Comparison of ENCODE assay signal across 12 mouse cellular contexts in genomic region chr13:21267541-21267940, GRCm38 (mm10). TPM values are rescaled to one million over a fixed set of nuclear protein-coding genes. Genes with fewer than 3 reads are reported as not detected.
A peak's percentile ranks its signal among the peaks of the same experiment; 100 is the strongest.
DNase-seq lines count a peak whose midpoint lies in the region; ATAC-seq and TF ChIP-seq lines count a peak whose summit lies in the region.
"Had no signal": no experiment of that assay in that cellular context is flagged by ENCODE, and none has a peak within 500 bp of the region (broad histone marks: within the 10 kb centered on the region; RNA-seq: fewer than 3 reads in every experiment).

No protein-coding gene starts in this region.

- intact Hi-C loops in heart, postnatal 25 days (cut with DNase I): no loop called here

- ATAC-seq in heart, embryonic 14.5 days (ENCODE audit: insufficient number of reproducible peaks, insufficient read depth, low FRiP score, low read depth): no peak
- no peak for ATAC-seq in embryonic facial prominence, embryonic 12.5 days (ENCODE audit: insufficient number of reproducible peaks, insufficient read depth, low FRiP score, low TSS enrichment)
- ATAC-seq in limb, embryonic 13.5 days (ENCODE audit: low FRiP score, low read depth): no peak
- no peak for ATAC-seq in CD4-positive, CD25-positive, alpha-beta regulatory T cell, adult 4 months

- no peak overlapping the region for H3K27ac ChIP-seq in heart, embryonic 14.5 days (replicated peaks in 1 of 2; ENCODE audit: control insufficient read depth in 1 of 2, insufficient read depth in 1 of 2, low read depth in 2 of 2, low read length in 2 of 2)
- H3K27ac ChIP-seq in ES-Bruce4 (ENCODE audit: insufficient read depth, low read length): no peak overlapping the region
- no peak overlapping the region for H3K27ac ChIP-seq in embryonic facial prominence, embryonic 12.5 days
- H3K27ac ChIP-seq in limb, embryonic 13.5 days: no peak overlapping the region

- H3K9me3 ChIP-seq in heart, embryonic 14.5 days (ENCODE audit: control insufficient read depth, low read length): no peaks in the 10 kb centered on the region
- H3K9me3 ChIP-seq in ES-Bruce4 (replicated peaks; ENCODE audit: control insufficient read depth, insufficient read depth, low read length, poor library complexity, severe bottlenecking): no peaks in the 10 kb centered on the region
- H3K9me3 ChIP-seq in embryonic facial prominence, embryonic 12.5 days: no peaks in the 10 kb centered on the region
- no peaks in the 10 kb centered on the region for H3K9me3 ChIP-seq in limb, embryonic 13.5 days

- 17% methylated on average over 4 of the region's 4 CpGs for WGBS in heart, embryonic 14.5 days
- 13% methylated on average over 4 of the region's 4 CpGs for WGBS in embryonic facial prominence, embryonic 12.5 days
- WGBS in limb, embryonic 13.5 days: 19% methylated on average over 4 of the region's 4 CpGs

- no peak for TF ChIP-seq CTCF in ES-Bruce4 (IDR thresholded peaks at IDR 0.05; ENCODE audit: low read depth, low read length)

- no peaks in the 10 kb centered on the region; a peak in 1 of 4 replicates for H3K4me1 ChIP-seq in heart, embryonic 14.5 days (ENCODE audit: control insufficient read depth in 2 of 2, insufficient read depth in 2 of 2, low read length in 2 of 2)
- H3K4me1 ChIP-seq in ES-Bruce4 (ENCODE audit: control insufficient read depth, insufficient read depth, low read length): no peaks in the 10 kb centered on the region
- no peaks in the 10 kb centered on the region for H3K4me1 ChIP-seq in embryonic facial prominence, embryonic 12.5 days
- 0 out of 2 replicates have a peak, but pooled peaks cover 3% of the 10 kb centered on the region for H3K4me1 ChIP-seq in limb, embryonic 13.5 days

- H3K9ac ChIP-seq in heart, embryonic 14.5 days (ENCODE audit: low read length): no peak overlapping the region
- peak overlapping the region; percentile 91 for H3K9ac ChIP-seq in ES-Bruce4 (ENCODE audit: low read depth, poor library complexity, severe bottlenecking)
- H3K9ac ChIP-seq in embryonic facial prominence, embryonic 12.5 days: no peak overlapping the region
- no peak overlapping the region for H3K9ac ChIP-seq in limb, embryonic 13.5 days

- no peak for TF ChIP-seq POLR2A in ES-Bruce4 (IDR thresholded peaks at IDR 0.05; ENCODE audit: insufficient read depth, low read length)

- DNase-seq in heart, postnatal 25 days (ENCODE audit: low spot score): no peak
- no peak for DNase-seq in cerebellum, postnatal 25 days
- DNase-seq in retina, postnatal 1 day: no peak

- H3K4me2 ChIP-seq in heart, embryonic 14.5 days (ENCODE audit: low read length): peak overlapping the region; percentile 37; the same call in 1 of the 2 replicates
- peak overlapping the region; percentile 16 for H3K4me2 ChIP-seq in embryonic facial prominence, embryonic 12.5 days (replicated peaks)
- peak overlapping the region; percentile 42 for H3K4me2 ChIP-seq in limb, embryonic 13.5 days (replicated peaks)

- H3K27me3 ChIP-seq in heart, embryonic 14.5 days (ENCODE audit: control insufficient read depth, insufficient read depth, low read length): no peaks in the 10 kb centered on the region
- H3K27me3 ChIP-seq in ES-Bruce4 (ENCODE audit: control insufficient read depth, insufficient read depth, low read length, poor library complexity, severe bottlenecking): no peaks in the 10 kb centered on the region
- H3K27me3 ChIP-seq in embryonic facial prominence, embryonic 12.5 days: no peaks in the 10 kb centered on the region; the same call in 1 of the 2 replicates
- peaks cover 11% of the 10 kb centered on the region for H3K27me3 ChIP-seq in limb, embryonic 13.5 days

- no peaks in the 10 kb centered on the region for H3K36me3 ChIP-seq in heart, embryonic 14.5 days (ENCODE audit: control insufficient read depth, insufficient read depth, low read length)
- no peaks in the 10 kb centered on the region for H3K36me3 ChIP-seq in ES-Bruce4 (ENCODE audit: control insufficient read depth, insufficient read depth, low read length, poor library complexity, severe bottlenecking)
- H3K36me3 ChIP-seq in embryonic facial prominence, embryonic 12.5 days: no peaks in the 10 kb centered on the region
- no peaks in the 10 kb centered on the region for H3K36me3 ChIP-seq in limb, embryonic 13.5 days

- no peak overlapping the region for H3K4me3 ChIP-seq in heart, embryonic 14.5 days (ENCODE audit: control insufficient read depth in 1 of 2, insufficient read depth in 1 of 2, low read depth in 1 of 2, low read length in 2 of 2)
- H3K4me3 ChIP-seq in ES-Bruce4 (ENCODE audit: low read depth, low read length): no peak overlapping the region
- H3K4me3 ChIP-seq in embryonic facial prominence, embryonic 12.5 days: no peak overlapping the region
- peak overlapping the region; percentile 22; the same call in 1 of the 2 replicates for H3K4me3 ChIP-seq in limb, embryonic 13.5 days

- TF ChIP-seq EP300 in ES-Bruce4 (IDR thresholded peaks at IDR 0.05; ENCODE audit: insufficient read depth, low read depth, low read length): no peak

RNA-seq across cellular contexts. Expression of gene Gpx5, which starts 25.0 kb away (rescaled TPM):
- not detected in 2 replicates for polyA plus RNA-seq in heart, embryonic 14.5 days (2014; fragmentation: Nextera tagmentation; extraction: Ambion mirVana)
- not detected for total RNA-seq in heart, postnatal 25 days (2021)
- not detected in 2 replicates for polyA plus RNA-seq in ES-Bruce4 (2011; ENCODE audit: insufficient read depth, insufficient read length, low read depth, missing spikeins)
- polyA plus RNA-seq in embryonic facial prominence, embryonic 12.5 days (2016; fragmentation: Nextera tagmentation; extraction: Ambion mirVana): not detected in 2 replicates
- not detected in 2 replicates for polyA plus RNA-seq in limb, embryonic 13.5 days (2015; fragmentation: Nextera tagmentation; extraction: Ambion mirVana)
- not detected for polyA plus RNA-seq in CD4-positive, CD25-positive, alpha-beta regulatory T cell, adult 4 months (2017; shearing (Covaris generic))
- total RNA-seq: adrenal gland, postnatal 4 days; layer of hippocampus, postnatal 14 days had no signal
- polyA plus RNA-seq: heart, postnatal 0 days; testis, adult 2 months had no signal

RNA-seq across cellular contexts. Expression of gene Gpx6, which starts 44.4 kb away (rescaled TPM):
- polyA plus RNA-seq in heart, embryonic 14.5 days (2014; fragmentation: Nextera tagmentation; extraction: Ambion mirVana): not detected in 2 replicates
- total RNA-seq in heart, postnatal 25 days (2021): not detected
- polyA plus RNA-seq in ES-Bruce4 (2011; ENCODE audit: insufficient read depth, insufficient read length, low read depth, missing spikeins): 1.2 and 2.2 TPM in 2 replicates
- 0.13 and 0.55 TPM in 2 replicates for polyA plus RNA-seq in embryonic facial prominence, embryonic 12.5 days (2016; fragmentation: Nextera tagmentation; extraction: Ambion mirVana)
- polyA plus RNA-seq in limb, embryonic 13.5 days (2015; fragmentation: Nextera tagmentation; extraction: Ambion mirVana): 0.28 and 0.52 TPM in 2 replicates
- not detected for polyA plus RNA-seq in CD4-positive, CD25-positive, alpha-beta regulatory T cell, adult 4 months (2017; shearing (Covaris generic))
- total RNA-seq: layer of hippocampus, postnatal 14 days had no signal
- polyA plus RNA-seq: heart, postnatal 0 days had no signal
